Mouse (Mus musculus): ENCODE results near the gene Fer1l5.

The Fer1l5 gene

DNA sequence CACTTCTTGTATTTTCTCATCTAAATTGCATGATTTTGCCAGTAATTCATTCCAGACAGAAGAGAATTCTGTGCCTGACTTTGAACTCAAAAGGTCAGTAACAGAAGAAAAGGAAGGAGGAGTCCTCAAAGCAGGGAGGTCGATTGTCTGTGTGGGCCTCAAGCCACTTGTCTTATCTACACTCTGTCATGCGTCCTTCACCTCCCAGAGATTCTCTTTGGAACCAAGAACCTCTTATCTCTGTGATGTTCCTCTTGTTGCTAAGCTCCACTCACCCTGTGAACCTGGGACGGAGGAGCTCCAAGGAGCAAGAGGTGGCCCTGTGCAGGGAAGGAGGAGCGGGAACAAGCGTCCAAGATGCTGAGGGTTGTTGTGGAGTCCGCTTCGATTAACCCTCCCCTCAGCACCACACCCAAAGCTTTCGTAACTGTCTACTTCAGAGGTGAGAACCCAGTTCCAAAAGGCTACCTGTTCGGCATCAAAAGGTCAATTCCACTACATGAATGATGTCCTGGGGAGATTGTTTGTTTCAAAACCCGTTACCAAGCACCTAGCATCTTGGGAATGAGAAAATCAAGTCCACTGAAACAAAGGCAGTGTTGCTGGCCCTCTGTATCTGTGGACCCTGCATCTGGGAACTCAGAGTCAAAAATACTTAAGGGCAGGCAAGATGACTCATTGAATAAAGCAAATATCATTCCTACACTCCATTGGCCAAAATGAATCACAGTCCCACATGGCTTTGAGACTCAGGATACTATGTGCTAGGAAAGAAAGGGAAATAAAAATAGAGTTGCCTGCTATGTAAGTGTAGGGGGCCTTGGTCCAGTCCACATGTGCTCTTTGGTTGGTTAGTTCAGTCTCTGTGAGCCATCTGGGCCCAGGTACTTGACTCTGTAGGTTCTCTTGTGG, at the start of gene Fer1l5:
Fer1l5 (plus strand) TSS at position 358 of the 912 bp plus-strand sequence.
- no peak for DNase-seq (ENCODE audit: low spot score)

- DNase-seq (ENCODE audit: low spot score) = no peak
Observed at GRCm38 (mm10) chr1:36323076-36323475, 49.0 kb upstream of the Fer1l5 start.

- peak; percentile 64 for DNase-seq (ENCODE audit: low spot score)
Observed at GRCm38 (mm10) chr1:36323746-36324448, 48.2 kb upstream of the Fer1l5 start.

DNA sequence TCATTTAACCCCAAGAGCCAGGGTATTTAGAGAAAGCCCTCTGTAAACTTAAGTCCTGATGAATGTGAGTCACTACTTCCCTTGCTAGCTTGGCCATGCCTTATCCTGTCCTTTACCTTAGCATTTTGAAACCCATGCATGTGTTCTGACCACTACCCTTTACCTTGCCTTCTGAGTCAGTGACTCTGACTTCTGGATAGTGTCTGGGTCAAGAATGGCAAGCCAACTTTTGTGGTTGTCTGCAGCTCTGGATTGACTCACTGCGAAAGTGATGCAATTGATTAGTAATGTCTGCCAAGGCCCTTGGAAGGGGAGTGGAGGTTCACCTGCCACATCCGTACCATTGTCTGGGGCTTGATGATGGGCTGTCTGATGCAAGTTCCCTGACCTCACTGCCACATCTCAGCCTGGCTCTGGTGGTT, 46.2 kb upstream of the Fer1l5 start:
- DNase-seq (ENCODE audit: low spot score) = no peak

DNA sequence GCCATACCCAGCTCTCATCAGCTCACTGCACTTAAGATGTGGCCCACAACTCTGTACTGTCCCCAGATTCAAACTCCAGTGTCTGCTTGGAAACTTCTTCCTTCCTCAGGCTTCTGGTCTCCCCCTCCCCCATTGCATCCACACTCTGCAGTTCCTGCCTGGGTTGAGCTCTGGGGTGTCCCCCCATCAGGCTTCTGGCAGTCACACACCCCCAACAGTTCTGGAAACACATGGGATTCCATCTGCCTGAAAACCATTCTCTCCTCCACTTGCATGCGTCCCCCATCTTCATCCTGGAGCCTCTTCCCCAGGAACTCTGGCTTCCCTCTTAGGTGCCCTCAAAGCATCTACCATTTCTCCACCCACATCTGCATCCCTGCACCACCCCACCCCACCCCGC, 45.3 kb upstream of the Fer1l5 start:
- no peak for DNase-seq (ENCODE audit: low spot score)

GRCm38 (mm10) chr1:36331743-36332142, 40.3 kb upstream of the Fer1l5 start:
- no peak for DNase-seq (ENCODE audit: low spot score)

- no peak for DNase-seq (ENCODE audit: low spot score)
Observed at GRCm38 (mm10) chr1:36332955-36333887, 38.9 kb upstream of the Fer1l5 start.

DNA sequence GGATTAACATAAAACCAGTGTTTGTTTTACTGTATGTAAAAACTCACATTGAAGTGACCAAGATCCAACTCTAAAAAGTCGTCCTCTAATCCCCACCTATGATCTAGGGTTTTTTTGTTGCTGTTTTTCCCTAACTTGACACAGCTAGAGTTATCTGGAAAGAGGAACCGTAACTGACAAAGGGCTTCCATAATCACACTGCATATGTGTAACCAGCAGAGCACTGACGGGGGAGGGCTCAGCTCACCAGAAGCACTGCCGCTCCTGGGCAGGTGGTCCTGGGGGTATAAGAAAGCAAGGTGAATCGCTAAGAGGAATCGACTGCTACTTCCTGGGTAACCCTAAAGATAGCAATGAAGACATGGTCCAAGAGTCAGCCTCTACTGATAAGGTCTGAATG, 29.5 kb upstream of the Fer1l5 start:
- DNase-seq (ENCODE audit: low spot score) = no peak

DNA sequence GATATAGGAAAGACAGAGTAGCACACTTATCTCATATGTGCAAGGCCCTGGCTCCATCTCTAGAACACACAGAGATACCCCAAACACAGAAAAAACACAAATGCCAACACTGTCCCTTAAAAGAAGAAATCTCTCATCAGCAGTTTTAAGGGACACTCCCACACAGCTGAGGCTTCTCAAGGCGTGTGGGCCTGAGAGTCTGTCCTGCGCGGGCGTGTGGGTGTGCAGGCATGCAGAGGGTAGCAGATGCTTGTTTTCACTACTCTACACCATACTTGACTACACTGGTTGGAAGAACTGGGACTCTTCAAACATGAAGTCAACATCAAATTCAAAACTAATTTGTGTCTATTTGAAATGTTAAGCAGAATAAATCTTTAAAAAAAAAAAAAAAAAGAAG, 19.7 kb upstream of the Fer1l5 start:
- DNase-seq (ENCODE audit: low spot score) = no peak

DNA sequence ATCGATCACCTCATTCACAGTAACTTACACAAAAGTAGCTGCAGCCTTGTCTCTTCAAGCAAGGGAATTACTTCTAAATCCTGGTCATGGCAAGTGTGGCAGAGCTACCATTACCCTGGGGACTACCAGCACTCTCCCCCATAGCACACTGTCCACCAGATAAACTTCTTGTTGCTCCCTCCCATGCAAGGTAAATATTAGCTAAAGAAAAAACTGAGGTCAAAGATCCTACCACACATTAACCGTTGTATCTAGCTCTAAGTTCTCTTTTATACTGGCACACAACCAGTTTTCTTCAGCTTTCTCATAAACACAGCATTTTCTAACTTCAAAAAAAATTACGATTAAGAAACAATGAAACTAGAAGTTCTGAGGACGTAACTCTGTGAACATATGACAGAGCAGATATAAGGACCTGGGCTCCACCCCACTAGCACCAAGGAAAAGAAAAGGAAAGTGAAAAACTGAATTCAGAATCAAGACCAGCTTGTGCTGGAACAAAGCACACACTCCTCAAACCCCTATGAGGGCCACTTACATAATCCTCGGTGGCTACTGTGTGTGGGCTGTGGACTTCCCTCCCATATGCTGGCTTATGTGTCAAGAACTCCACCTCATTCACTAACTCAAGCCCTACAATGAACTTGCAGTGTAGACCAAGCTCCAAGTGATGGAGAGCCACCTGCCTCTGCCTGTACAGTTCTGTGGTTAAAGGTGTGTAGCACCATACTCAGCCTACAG, 15.0 kb upstream of the Fer1l5 start:
- no peak for DNase-seq (ENCODE audit: low spot score)

DNA sequence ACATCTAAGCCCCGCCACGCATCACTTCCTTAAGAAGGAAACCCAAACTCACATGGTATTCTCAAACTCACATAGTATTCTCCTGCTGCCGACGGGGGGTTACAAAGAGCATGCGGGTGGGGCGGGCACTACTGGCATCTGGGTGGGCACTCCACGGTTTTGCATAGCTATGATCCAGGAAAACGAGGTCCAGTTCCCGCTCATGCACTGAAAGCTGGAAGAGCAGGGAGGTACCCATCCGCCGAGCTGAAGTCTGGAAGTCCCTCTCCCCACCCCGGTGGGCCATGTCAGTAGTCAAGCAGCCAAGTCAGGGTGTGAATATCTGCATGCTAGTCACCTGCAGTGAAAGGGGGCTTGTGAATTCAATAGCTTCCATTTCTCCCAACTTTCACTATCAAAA, 4.4 kb upstream of the Fer1l5 start:
- DNase-seq (ENCODE audit: low spot score) = no peak

DNA sequence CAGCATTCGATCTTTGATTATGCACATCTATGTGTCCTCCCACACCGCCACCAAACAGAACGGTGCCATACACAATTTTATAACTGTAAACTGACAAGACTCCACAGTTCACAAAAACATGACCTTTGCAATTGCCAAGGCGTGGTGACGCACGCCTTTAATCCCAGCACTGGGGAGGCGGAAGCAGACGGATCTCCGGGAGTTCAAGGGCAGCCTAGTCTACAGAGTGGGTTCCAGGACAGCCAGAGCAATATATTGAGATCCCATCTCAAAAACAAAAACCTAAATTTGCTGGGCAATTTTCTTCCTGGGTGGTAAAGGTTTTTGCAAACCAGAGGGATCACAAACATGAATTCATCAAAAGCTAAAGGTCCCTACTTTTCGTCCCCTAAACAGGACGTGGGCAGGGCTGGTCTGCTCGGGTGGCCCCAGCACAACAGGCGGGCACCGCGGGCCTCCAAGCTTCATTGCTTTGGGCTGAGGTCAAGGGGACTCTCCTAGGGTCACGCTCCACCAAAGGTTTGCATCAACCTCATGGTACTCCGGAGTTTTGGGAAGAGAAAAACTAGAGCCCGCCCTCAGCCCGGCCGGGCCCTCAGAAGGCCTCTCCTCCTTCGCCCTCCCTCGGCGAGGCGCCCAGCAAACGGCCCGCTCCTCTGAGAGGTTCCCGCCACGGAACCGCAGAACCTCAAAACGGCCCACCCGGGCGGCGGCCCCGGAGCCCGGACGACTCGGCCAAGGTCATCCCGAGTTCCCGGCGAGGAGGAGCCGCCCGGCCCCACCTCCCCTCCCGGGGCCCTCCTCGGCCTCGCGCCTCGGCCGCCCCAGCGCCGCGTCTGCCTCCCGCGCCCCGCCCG, 3.8 kb upstream of the Fer1l5 start:
- peak; percentile 79 for DNase-seq (ENCODE audit: low spot score)

DNA sequence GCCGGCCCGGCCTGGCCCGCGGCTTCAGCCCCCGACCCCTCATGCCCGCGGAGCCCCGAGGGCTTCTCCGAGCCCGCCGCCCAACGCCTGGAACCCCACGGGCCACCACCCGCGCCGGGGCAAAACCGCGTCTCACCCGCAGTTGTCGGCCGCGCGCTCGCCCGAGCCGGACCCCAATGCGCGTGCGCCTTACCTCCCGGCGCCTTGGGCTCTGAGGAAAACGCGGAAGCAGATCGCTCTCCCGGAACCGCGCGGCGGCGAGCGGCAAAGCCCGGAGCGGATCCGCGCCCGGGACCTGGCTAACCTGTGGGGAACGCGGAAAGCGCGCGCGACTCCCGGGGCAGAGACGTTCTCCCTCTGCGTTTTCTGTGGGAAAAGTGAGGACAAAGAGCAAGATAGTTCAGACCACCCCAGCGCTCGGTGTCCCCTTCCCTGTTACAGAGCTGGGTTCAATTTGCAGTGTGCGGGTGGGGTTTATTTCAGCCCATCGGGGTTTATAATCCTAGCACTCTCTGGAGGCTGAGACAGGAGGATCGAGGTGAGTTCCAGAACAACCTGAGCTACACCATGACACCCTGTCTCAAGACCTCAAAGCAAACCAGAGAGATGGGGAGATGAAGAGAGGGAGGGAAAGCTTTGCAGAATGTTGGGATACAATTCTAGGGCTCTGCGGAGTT, 3.0 kb upstream of the Fer1l5 start, which contains the start of gene Kansl3:
Kansl3 (minus strand) TSS at position 213 of the 677 bp plus-strand sequence.
- peak; percentile 95 for DNase-seq (ENCODE audit: low spot score)

GRCm38 (mm10) chr1:36370918-36371317, 1.2 kb upstream of the Fer1l5 start:
- no peak for DNase-seq (ENCODE audit: low spot score)

DNA sequence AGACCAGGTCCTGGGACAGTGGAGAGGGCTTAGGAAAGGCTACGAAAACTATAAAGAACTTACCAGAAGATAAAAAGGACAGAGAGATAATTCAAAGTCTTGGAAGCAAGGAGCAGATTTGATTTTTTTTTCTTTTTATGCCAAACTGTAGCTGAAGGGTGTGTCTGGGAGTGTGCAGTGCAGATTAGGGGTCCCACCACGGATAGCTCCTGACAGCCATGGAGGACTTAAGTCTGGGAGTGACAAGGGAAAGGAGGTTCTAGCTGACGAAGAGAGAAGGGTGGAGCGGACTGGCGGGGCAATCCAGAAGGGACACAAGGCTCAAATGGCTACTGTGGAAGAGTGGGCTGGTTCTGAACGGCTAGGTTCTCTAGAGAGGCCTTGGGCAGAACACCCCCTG, 6.8 kb downstream of the Fer1l5 start:
- no peak for DNase-seq (ENCODE audit: low spot score)

GRCm38 (mm10) chr1:36379582-36379981, 7.5 kb downstream of the Fer1l5 start:
- no peak for DNase-seq (ENCODE audit: low spot score)

DNA sequence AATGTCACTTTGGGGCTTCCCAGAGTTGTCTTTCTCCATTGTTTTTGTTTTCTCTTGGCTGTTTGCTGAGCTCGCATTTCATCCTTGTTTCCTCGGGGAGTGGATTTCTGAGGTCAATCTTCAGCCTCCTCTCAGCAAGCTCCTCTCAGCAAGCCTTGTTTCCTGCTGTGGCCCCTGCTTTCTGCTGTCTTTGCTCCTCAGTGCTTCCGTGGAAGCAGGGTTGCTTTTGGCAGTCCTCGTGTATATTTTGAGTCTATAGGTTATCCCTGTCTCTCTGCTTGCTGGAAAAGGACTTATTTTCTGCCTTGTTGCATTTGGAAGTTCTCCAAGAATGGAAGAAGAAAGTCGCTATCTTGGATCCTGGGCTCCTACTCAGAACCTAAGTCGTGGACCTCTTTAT, 24.9 kb downstream of the Fer1l5 start:
- DNase-seq (ENCODE audit: low spot score) = no peak

GRCm38 (mm10) chr1:36401509-36401908, 29.4 kb downstream of the Fer1l5 start:
- DNase-seq (ENCODE audit: low spot score) = no peak

GRCm38 (mm10) chr1:36404531-36404930, 32.4 kb downstream of the Fer1l5 start:
- DNase-seq (ENCODE audit: low spot score) = no peak

GRCm38 (mm10) chr1:36429511-36429910, 57.4 kb downstream of the Fer1l5 start:
- no peak for DNase-seq (ENCODE audit: low spot score)
